Mouse (Mus musculus) adrenal gland, adult 8-10 months (tissue): ENCODE results near the gene Gab2. TPM values are rescaled to one million over a fixed set of nuclear protein-coding genes. Genes with fewer than 3 reads are reported as not detected.

Experiments used
- DNase-seq: peaks from one replicate; pipeline ENCODE4 v3.0.0; 2022
- total RNA-seq, 4 experiments: library from RNA; stranded (reverse); gene quantifications; 2 replicates each; pipeline ENCODE4 v1.2.4; 2022

Gene Gab2
- total RNA-seq, 4 experiments from 2014 or later = 19.3 to 24.7 (median 20.9) TPM

DNA sequence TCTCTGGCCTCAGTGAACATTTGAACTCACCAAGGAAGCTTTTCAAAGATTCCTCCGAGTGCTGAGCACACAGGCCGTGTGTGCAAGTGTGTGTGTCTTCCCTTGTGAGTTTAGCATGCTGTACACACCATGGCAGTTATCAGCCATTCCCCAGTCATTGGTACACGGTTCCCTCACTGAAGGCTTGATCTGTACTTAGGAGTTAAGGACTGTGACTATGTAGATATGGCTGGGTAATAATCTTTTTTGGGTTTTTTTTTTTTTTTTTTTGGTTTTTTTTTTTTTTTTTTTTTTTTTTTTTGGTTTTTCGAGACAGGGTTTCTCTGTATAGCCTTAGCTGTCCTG lies 265.4 kb downstream of the Gab2 start:
- DNase-seq = no peak

DNA sequence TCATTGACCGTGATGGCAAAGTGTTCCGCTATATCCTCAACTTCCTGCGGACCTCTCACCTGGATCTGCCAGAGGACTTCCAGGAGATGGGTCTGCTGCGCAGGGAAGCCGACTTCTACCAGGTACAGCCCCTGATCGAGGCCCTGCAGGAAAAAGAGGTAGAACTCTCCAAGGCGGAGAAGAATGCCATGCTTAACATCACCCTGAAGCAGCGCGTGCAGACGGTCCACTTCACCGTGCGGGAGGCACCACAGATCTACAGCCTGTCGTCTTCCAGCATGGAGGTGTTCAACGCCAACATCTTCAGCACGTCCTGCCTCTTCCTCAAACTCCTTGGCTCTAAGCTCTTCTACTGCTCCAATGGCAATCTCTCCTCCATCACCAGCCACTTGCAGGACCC lies 266.1 kb downstream of the Gab2 start:
- no peak for DNase-seq

GRCm38 (mm10) chr7:97348318-97348717 lies 266.9 kb downstream of the Gab2 start:
- no peak for DNase-seq

GRCm38 (mm10) chr7:97348836-97349235 lies 267.4 kb downstream of the Gab2 start:
- DNase-seq = no peak

DNA sequence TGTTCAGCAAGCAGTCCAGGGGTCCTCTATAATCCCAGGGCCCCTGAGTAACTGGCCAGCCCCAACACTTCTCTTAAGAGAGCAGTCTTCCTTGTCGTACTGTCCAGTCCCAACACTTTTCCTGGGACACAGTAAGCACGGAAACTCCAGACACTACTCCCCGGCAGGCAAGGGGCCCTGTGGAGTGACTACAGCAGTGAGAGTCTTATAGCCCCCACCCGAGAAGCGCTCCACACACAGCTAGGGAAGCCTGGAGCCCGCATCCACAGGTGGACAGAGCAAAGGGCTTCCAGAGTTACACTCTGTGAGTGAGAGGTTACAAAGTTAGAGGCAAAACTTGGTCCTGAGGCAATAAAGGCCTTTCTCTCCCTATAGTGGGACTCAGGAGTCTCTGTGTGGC lies 268.1 kb downstream of the Gab2 start:
- no peak for DNase-seq

DNA sequence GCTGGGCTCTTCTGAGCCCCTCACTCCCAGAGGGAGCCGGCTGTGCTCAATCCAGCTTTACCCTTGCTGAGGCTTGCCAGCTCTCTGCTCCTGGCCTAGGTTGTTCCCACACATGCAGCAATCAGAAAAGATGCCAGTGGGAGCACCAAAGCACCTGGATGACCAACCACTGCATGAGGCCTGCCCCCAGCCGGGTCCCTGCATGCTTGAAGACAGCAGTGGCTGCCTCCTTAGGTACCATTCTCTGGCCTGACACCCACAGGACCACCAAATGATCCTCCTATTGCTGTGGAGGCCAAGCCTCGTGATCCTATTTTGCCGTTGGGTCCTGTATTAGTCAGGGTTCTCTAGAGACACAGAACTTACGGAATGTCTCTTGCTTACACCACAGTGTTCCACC lies 269.5 kb downstream of the Gab2 start:
- DNase-seq = no peak

DNA sequence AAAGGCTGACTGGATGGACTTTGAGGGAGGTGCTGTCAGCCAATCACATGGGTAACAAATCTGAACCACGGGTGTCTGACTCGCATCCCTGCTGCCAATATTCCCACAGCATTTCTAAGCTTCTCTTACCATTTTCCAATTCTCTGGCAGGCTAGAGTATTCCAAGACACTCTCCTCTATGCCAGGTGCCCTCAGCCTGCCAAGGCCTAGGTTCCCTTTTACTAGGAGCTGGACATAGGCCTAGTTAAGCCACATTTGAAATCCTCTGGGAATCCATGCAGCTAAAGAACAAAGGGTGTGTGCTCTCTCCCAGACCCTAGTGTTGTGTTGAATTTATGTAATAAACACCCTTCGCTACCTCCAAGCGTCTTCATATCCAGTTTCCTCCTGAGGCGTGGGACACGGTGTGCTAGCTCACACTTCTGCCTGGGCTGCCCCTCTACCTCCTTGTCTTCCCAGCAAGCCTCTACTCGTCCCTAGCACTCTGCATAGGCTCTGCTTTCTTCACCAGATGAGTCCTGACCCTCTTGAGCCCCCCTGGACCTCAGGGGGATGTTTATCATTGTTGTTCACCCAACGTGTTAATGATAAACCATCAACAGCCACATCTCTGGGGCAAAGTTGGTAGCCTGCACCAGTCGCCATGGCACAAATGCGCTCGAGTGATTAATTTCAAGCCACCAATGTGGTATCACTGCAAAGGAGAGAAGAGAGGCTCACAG lies 270.6 kb downstream of the Gab2 start:
- no peak for DNase-seq

DNA sequence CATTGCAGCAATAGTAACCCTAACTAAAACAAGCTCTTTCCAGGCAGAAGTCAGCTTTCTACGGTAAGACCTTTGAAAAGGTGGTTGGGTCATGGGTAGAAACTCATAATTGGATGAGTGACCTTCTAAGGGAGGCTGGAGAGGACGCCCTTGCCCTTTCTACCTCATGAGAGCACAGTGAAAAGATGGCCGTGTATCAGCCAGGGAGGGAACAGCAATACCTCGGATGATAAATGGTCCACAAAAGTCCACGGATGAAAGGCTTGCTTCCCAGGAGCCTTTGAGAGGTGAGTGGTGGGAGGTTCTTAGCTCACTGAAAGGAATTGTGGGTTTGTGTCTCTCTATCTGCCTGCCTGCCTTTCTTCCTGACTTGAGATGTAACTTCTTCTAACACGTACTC lies 272.0 kb downstream of the Gab2 start:
- no peak for DNase-seq

GRCm38 (mm10) chr7:97355068-97355841 lies 273.9 kb downstream of the Gab2 start:
- DNase-seq = no peak

DNA sequence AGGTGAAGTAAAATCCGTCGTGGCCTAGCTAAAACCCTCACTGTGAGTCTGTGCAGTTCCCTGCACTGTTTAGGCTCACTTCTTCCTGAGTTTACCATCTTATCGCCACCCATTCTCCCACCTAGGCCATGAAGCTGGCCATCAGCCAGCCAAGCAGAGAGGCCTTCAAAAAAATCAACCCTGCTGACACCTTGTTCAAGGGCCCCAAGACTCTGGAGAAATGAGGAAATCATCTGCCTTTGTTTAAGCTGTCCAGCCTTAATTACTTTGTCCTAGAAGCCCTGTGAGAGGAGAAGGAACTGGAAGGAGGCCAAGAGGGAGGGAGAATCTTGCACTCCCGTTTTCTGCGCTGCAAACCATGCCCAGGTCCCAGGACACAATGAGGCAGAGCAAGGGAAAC lies 274.9 kb downstream of the Gab2 start:
- DNase-seq = no peak

GRCm38 (mm10) chr7:97356875-97357276 lies 275.5 kb downstream of the Gab2 start:
- DNase-seq = no peak

DNA sequence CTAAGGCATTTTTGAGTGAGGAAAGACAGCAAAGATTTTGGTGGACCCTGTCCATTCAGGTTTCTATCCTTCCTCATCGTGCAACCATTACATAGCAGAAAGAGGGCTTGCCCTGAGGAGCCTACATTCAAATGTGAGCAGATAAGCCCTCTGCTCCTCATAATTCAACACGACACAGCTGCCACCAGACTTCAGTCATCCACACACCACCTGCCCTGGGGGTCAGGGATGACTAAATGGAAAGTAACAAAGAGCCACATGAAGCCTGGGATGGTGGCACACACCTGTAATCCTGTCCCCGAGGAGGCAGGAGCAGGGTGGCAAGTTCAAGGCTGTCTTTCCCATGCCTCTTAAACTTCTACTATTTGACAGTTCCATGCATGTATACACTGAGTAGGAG lies 276.5 kb downstream of the Gab2 start:
- no peak for DNase-seq

- no peak for DNase-seq
Measured at GRCm38 (mm10) chr7:97358347-97358746, 277.0 kb downstream of the Gab2 start.

Other genes starting within 250 kb of the Gab2 start
- 10 to 100 TPM; 20.5 to 30.9 (median 24.3) TPM for gene Nars2, start 130.1 kb upstream of the Gab2 start, total RNA-seq